Mouse (Mus musculus): ENCODE measurements around the gene Dclk1. TPM values are rescaled to one million over a fixed set of nuclear protein-coding genes. Genes with fewer than 3 reads are reported as not detected.

Gene Dclk1
- polyA plus RNA-seq, 2 experiments = 23.3 to 66.2 TPM

GRCm38 (mm10) chr3:55494348-55494747 lies 252.2 kb downstream of the Dclk1 start:
- 38% methylated on average over 4 of the region's 4 CpGs for WGBS
- no peak for ATAC-seq (ENCODE audit: low FRiP score, low read depth)
- Histone ChIP-seq H3K9ac (ENCODE audit: low read depth, low read length, severe bottlenecking) (no peak overlapping the region), H3K27me3 (ENCODE audit: control insufficient read depth, insufficient read depth, low read length) (no peaks in the 10 kb centered on the region), H3K4me2 (replicated peaks; ENCODE audit: low read depth, low read length, severe bottlenecking) (no peak overlapping the region), H3K9me3 (ENCODE audit: control insufficient read depth, low read length) (no peaks in the 10 kb centered on the region), H3K4me3 (replicated peaks; ENCODE audit: low read length) (no peak overlapping the region), H3K4me1 (ENCODE audit: control insufficient read depth, insufficient read depth, low read length) (peaks cover 40% of the 10 kb centered on the region), H3K27ac (replicated peaks; ENCODE audit: low read depth, low read length) (no peak overlapping the region; the same call in 1 of the 2 replicates), H3K36me3 (ENCODE audit: control insufficient read depth, insufficient read depth, low read length) (peaks cover 9% of the 10 kb centered on the region; the same call in 1 of the 2 replicates)
- no peak for TF ChIP-seq POLR2A (IDR thresholded peaks at IDR 0.05; ENCODE audit: borderline replicate concordance, extremely low read depth, insufficient read depth, insufficient read length)
- DNase-seq (ENCODE audit: low spot score) = no peak

- no peaks in the 10 kb centered on the region for H3K27me3 ChIP-seq (ENCODE audit: control insufficient read depth, insufficient read depth, low read length)
- no peak overlapping the region for H3K4me3 ChIP-seq (replicated peaks; ENCODE audit: low read length)
- H3K27ac ChIP-seq (replicated peaks; ENCODE audit: low read depth, low read length) = no peak overlapping the region; the same call in 1 of the 2 replicates
- TF ChIP-seq POLR2A (IDR thresholded peaks at IDR 0.05; ENCODE audit: borderline replicate concordance, extremely low read depth, insufficient read depth, insufficient read length) = no peak
- no peaks in the 10 kb centered on the region for H3K9me3 ChIP-seq (ENCODE audit: control insufficient read depth, low read length)
- peaks cover 40% of the 10 kb centered on the region for H3K4me1 ChIP-seq (ENCODE audit: control insufficient read depth, insufficient read depth, low read length)
- 22% methylated on average over 7 of the region's 7 CpGs for WGBS
- no peak overlapping the region for H3K4me2 ChIP-seq (replicated peaks; ENCODE audit: low read depth, low read length, severe bottlenecking)
- peaks cover 6% of the 10 kb centered on the region; the same call in 1 of the 2 replicates for H3K36me3 ChIP-seq (ENCODE audit: control insufficient read depth, insufficient read depth, low read length)
- peak; percentile 49 for ATAC-seq (ENCODE audit: low FRiP score, low read depth)
- no peak overlapping the region for H3K9ac ChIP-seq (ENCODE audit: low read depth, low read length, severe bottlenecking)
- peak; percentile 59 for DNase-seq (ENCODE audit: low spot score)
Measured at GRCm38 (mm10) chr3:55495231-55495630, 253.1 kb downstream of the Dclk1 start.

GRCm38 (mm10) chr3:55495866-55496265 lies 253.7 kb downstream of the Dclk1 start:
- Histone ChIP-seq H3K9me3 (ENCODE audit: control insufficient read depth, low read length) (no peaks in the 10 kb centered on the region), H3K36me3 (ENCODE audit: control insufficient read depth, insufficient read depth, low read length) (no peaks in the 10 kb centered on the region), H3K27ac (replicated peaks; ENCODE audit: low read depth, low read length) (peak overlapping the region; percentile 65; the same call in 1 of the 2 replicates), H3K4me3 (replicated peaks; ENCODE audit: low read length) (no peak overlapping the region), H3K4me2 (replicated peaks; ENCODE audit: low read depth, low read length, severe bottlenecking) (no peak overlapping the region), H3K4me1 (ENCODE audit: control insufficient read depth, insufficient read depth, low read length) (peaks cover 40% of the 10 kb centered on the region), H3K9ac (ENCODE audit: low read depth, low read length, severe bottlenecking) (no peak overlapping the region), H3K27me3 (ENCODE audit: control insufficient read depth, insufficient read depth, low read length) (no peaks in the 10 kb centered on the region)
- DNase-seq (ENCODE audit: low spot score) (peak; percentile 70), ATAC-seq (ENCODE audit: low FRiP score, low read depth) (peak; percentile 70)
- no peak for TF ChIP-seq POLR2A (IDR thresholded peaks at IDR 0.05; ENCODE audit: borderline replicate concordance, extremely low read depth, insufficient read depth, insufficient read length)
- 8% methylated on average over 4 of the region's 4 CpGs for WGBS

GRCm38 (mm10) chr3:55496462-55496941 lies 254.3 kb downstream of the Dclk1 start:
- ATAC-seq (ENCODE audit: low FRiP score, low read depth) = peak; percentile 70
- Histone ChIP-seq H3K4me2 (replicated peaks; ENCODE audit: low read depth, low read length, severe bottlenecking) (0 out of 2 replicates have a peak overlapping the region, but pooled peaks have one; percentile 8), H3K4me1 (ENCODE audit: control insufficient read depth, insufficient read depth, low read length) (peaks cover 40% of the 10 kb centered on the region), H3K9ac (ENCODE audit: low read depth, low read length, severe bottlenecking) (no peak overlapping the region), H3K36me3 (ENCODE audit: control insufficient read depth, insufficient read depth, low read length) (no peaks in the 10 kb centered on the region), H3K27ac (replicated peaks; ENCODE audit: low read depth, low read length) (peak overlapping the region; percentile 48; the same call in 1 of the 2 replicates), H3K27me3 (ENCODE audit: control insufficient read depth, insufficient read depth, low read length) (no peaks in the 10 kb centered on the region), H3K4me3 (replicated peaks; ENCODE audit: low read length) (no peak overlapping the region), H3K9me3 (ENCODE audit: control insufficient read depth, low read length) (no peaks in the 10 kb centered on the region)
- whole genome bisulfite sequencing = 9% methylated on average over 9 of the region's 9 CpGs
- peak; percentile 55 for DNase-seq (ENCODE audit: low spot score)
- TF ChIP-seq POLR2A (IDR thresholded peaks at IDR 0.05; ENCODE audit: borderline replicate concordance, extremely low read depth, insufficient read depth, insufficient read length) = no peak

GRCm38 (mm10) chr3:55499298-55499697 lies 257.1 kb downstream of the Dclk1 start:
- no peaks in the 10 kb centered on the region for H3K36me3 ChIP-seq (ENCODE audit: control insufficient read depth, insufficient read depth, low read length)
- 50% methylated on average over 7 of the region's 7 CpGs for WGBS
- H3K4me3 ChIP-seq (replicated peaks; ENCODE audit: low read length) = no peak overlapping the region
- H3K4me2 ChIP-seq (replicated peaks; ENCODE audit: low read depth, low read length, severe bottlenecking) = no peak overlapping the region
- no peak for DNase-seq (ENCODE audit: low spot score)
- H3K9me3 ChIP-seq (ENCODE audit: control insufficient read depth, low read length) = no peaks in the 10 kb centered on the region
- H3K4me1 ChIP-seq (ENCODE audit: control insufficient read depth, insufficient read depth, low read length) = peaks cover 40% of the 10 kb centered on the region
- TF ChIP-seq POLR2A (IDR thresholded peaks at IDR 0.05; ENCODE audit: borderline replicate concordance, extremely low read depth, insufficient read depth, insufficient read length) = no peak
- no peak overlapping the region for H3K9ac ChIP-seq (ENCODE audit: low read depth, low read length, severe bottlenecking)
- H3K27ac ChIP-seq (replicated peaks; ENCODE audit: low read depth, low read length) = no peak overlapping the region
- no peaks in the 10 kb centered on the region for H3K27me3 ChIP-seq (ENCODE audit: control insufficient read depth, insufficient read depth, low read length)
- ATAC-seq (ENCODE audit: low FRiP score, low read depth) = no peak

Measured in limb, embryonic 14.5 days (tissue).